Mouse (Mus musculus) gastrocnemius, adult 2 months (tissue): ENCODE data around the gene Zscan22. TPM values are rescaled to one million over a fixed set of nuclear protein-coding genes. Genes with fewer than 3 reads are reported as not detected.

Experiments
- DNase-seq: peaks from one replicate; pipeline ENCODE4 v3.0.0; 2022
- H3K27ac ChIP-seq: fragments of 200-600 bp; 2 replicates; pipeline ENCODE4 v1.8.1; 2022; ENCODE audit warnings: mild to moderate bottlenecking
- H3K4me3 ChIP-seq: fragments of 200-600 bp; 2 replicates; pipeline ENCODE4 v1.8.1; 2022; ENCODE audit warnings: mild to moderate bottlenecking, moderate library complexity
- CTCF ChIP-seq: fragments of 200-600 bp; IDR thresholded peaks from 2 replicates; pipeline ENCODE4 v1.8.1; 2022; ENCODE audit warnings: antibody characterized with exemption, mild to moderate bottlenecking, moderate library complexity
- intact Hi-C: fragments of 180-260 bp; cut with DNase I; formaldehyde crosslinking; loops from one replicate; pipeline ENCODE4 v1.15.1; 2025
- total RNA-seq, 2 experiments: library from RNA; stranded (reverse); gene quantifications; 2 replicates each; pipeline ENCODE4 v1.2.3; 2021

Gene Zscan22
- total RNA-seq, 2 experiments from 2014 or later = 3.7 to 4.4 TPM

DNA sequence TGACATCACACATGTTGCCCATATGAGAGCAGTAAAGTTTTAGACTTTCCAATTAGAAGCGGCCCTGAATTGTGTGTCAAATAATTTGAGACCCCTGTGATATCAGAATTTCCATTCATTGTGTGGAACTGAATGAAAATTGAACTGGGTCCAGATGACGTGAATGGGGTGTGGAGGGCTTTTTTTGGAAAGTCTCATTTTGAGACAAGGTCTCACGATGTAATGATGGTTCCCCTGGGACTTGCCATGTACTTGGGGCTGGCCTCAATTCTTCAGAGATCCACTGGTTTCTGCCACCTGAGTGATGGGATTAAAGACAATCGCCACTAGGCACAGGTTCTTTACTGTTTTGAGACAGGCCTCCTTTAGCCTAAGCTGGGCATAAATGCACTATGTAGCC, 43.0 kb downstream of the Zscan22 start:
- no peak for DNase-seq
- intact Hi-C loops = no loop called here
- no peak overlapping the region for H3K27ac ChIP-seq

GRCm38 (mm10) chr7:12943488-12943887, 45.9 kb downstream of the Zscan22 start:
- no peak for DNase-seq
- intact Hi-C loops = no loop called here
- Histone ChIP-seq H3K27ac (no peak overlapping the region), H3K4me3 (no peak overlapping the region)
- TF ChIP-seq CTCF = peak; percentile 41

More for the DNA sequence above, 43.0 kb downstream of the Zscan22 start:
- H3K4me3 ChIP-seq = no peak overlapping the region
- TF ChIP-seq CTCF = no peak

DNA sequence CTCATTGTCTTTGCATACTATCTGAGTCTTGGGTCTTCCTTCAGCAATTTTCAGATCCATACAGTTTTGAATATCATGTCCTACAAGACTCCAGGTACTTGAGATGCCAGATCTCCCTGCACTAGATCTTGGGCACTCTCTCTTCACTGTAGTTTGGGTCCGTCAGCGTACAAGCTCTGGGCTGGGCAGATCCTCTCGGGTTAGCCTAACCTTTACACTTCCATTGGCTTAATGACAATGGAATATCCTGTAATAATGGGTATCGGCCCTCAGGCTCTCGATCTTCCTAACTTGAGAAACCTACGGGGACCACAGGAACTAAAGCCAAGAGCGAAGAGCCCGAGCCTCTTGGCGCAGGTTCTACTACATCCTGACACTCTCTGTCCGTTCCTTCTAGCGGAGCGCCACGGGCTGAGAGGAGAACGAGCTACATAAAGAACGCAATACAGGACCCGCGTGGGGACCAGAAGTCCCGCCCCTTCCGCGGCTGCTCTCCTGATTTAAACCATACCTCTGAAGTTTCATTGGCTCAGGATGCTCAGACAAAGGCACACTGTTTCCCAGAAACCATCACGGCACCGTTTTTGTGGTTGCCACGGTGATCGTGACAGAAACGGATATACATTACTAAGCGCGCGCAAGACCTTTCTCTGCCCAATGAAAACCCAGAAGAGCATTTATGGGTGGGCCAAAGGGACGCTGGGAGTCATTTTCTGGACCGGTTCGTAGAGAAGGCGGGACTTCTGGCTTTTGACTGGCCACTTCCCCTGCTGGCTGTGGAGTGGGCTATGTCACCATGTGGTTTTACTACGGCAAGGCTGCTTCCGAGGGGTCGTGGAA, 51.6 kb downstream of the Zscan22 start:
- Histone ChIP-seq H3K4me3 (peak overlapping the region; percentile 89), H3K27ac (peak overlapping the region; percentile 89)
- intact Hi-C loops = loop anchor here (1.0 to 2.0 kb wide), 2 partner anchors 27 to 52 kb away; partner anchors contain the start of genes Rps5 and Zscan22
- no peak for TF ChIP-seq CTCF
- DNase-seq = peak; percentile 90

DNA sequence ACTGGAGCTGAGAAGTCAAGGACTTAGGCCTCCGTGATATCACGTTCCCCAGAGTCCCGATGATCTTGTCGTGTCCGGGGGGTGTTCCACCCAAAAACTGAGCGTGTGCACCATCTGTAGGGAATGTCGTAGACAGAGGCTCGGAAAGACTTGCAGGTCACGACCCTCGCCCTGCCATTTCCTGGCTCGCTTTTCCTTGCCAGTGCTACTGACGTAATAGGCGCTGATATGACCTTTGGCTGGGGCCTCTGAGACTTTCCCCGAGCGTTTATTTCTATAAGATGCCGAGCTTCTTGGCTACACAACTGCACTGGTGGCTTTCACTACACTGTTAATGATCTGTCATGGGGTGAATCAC, 52.2 kb downstream of the Zscan22 start:
- no peak for TF ChIP-seq CTCF
- intact Hi-C loops = loop anchor here (1.0 to 2.0 kb wide), 2 partner anchors 28 to 53 kb away; partner anchors contain the start of genes Rps5 and Zscan22
- Histone ChIP-seq H3K27ac (peak overlapping the region; percentile 89), H3K4me3 (peak overlapping the region; percentile 89)
- no peak for DNase-seq

GRCm38 (mm10) chr7:12954896-12955295, 57.3 kb downstream of the Zscan22 start:
- intact Hi-C loops = no loop called here
- no peak for DNase-seq
- Histone ChIP-seq H3K27ac (no peak overlapping the region), H3K4me3 (no peak overlapping the region)
- TF ChIP-seq CTCF = no peak

GRCm38 (mm10) chr7:12957511-12957910, 59.9 kb downstream of the Zscan22 start:
- Histone ChIP-seq H3K4me3 (no peak overlapping the region), H3K27ac (no peak overlapping the region)
- intact Hi-C loops = no loop called here
- no peak for TF ChIP-seq CTCF
- DNase-seq = no peak

Other genes with a start within 250 kb of the Zscan22 start
- gene Vmn2r55, start 212.8 kb upstream of the Zscan22 start, total RNA-seq = not detected
- not detected for gene Vmn2r56, start 162.8 kb upstream of the Zscan22 start, total RNA-seq
- gene Zscan18, start 94.2 kb upstream of the Zscan22 start, total RNA-seq = under 1 TPM; 0.53 to 0.61 TPM
- 1 to 10 TPM; 3.7 to 5.6 TPM for gene Zfp329, start 79.0 kb upstream of the Zscan22 start, total RNA-seq
- gene Zfp110, start 63.1 kb upstream of the Zscan22 start, total RNA-seq = 10 to 100 TPM; 11.4 to 13.2 TPM
- gene Zfp128, start 16.6 kb upstream of the Zscan22 start, total RNA-seq = 1 to 10 TPM; 2.2 to 2.3 TPM
- gene Rps5, start 24.5 kb downstream of the Zscan22 start, total RNA-seq = 100 to 1,000 TPM; 574 to 617 TPM
- gene Rnf225, start 29.6 kb downstream of the Zscan22 start, total RNA-seq = under 1 TPM; 0.31 to 0.81 TPM
- gene Zfp324, start 68.0 kb downstream of the Zscan22 start, total RNA-seq = 1 to 10 TPM; 1.5 to 2.0 TPM
- 1 to 10 TPM; 2.7 TPM for gene Zfp446, start 80.0 kb downstream of the Zscan22 start, total RNA-seq
- gene Slc27a5, start 100.4 kb downstream of the Zscan22 start, total RNA-seq = under 1 TPM in 1 of 2 experiments, not detected in 1; 0.42 TPM
- gene Trim28, start 101.3 kb downstream of the Zscan22 start, total RNA-seq = 10 to 100 TPM; 71.3 to 71.5 TPM
- 1 to 10 TPM; 3.3 to 4.4 TPM for gene Zbtb45, start 112.2 kb downstream of the Zscan22 start, total RNA-seq
- gene Chmp2a, start 137.0 kb downstream of the Zscan22 start, total RNA-seq = 100 to 1,000 TPM in 1 of 2 experiments, 10 to 100 TPM in 1; 76.2 to 106 TPM
- 100 to 1,000 TPM; 136 to 146 TPM for gene Ube2m, start 140.5 kb downstream of the Zscan22 start, total RNA-seq
- gene Mzf1, start 156.9 kb downstream of the Zscan22 start, total RNA-seq = under 1 TPM; 0.51 to 0.92 TPM
- gene Vmn1r85, start 197.4 kb downstream of the Zscan22 start, total RNA-seq = not detected
- not detected for gene Vmn1r86, start 222.1 kb downstream of the Zscan22 start, total RNA-seq
- gene Vmn1r87, start 242.3 kb downstream of the Zscan22 start, total RNA-seq = not detected